Comparison of ENCODE assay signal across 12 mouse cellular contexts in genomic region chr2:158682344-158683037, GRCm38 (mm10). TPM values are rescaled to one million over a fixed set of nuclear protein-coding genes. Genes with fewer than 3 reads are reported as not detected.
DNase-seq lines count a peak whose midpoint lies in the region; ATAC-seq lines count a peak whose summit lies in the region.
"Had no signal": no experiment of that assay in that cellular context is flagged by ENCODE, and none has a peak within 500 bp of the region (broad histone marks: within the 10 kb centered on the region; RNA-seq: fewer than 3 reads in every experiment).

No protein-coding gene starts in this region.

- 59% methylated on average over 11 of the region's 11 CpGs for WGBS in heart, embryonic 15.5 days
- WGBS in lung, embryonic 16.5 days, result 48% methylated on average over 11 of the region's 11 CpGs
- 62% methylated on average over 11 of the region's 11 CpGs for WGBS in midbrain, embryonic 16.5 days

- no peak for ATAC-seq in heart, embryonic 15.5 days (replicated peaks; ENCODE audit: insufficient number of reproducible peaks, insufficient read depth, low FRiP score, low read depth)
- ATAC-seq in lung, embryonic 16.5 days (ENCODE audit: low read depth), result peak; percentile 51; the same call in 1 of the 2 replicates
- no peak for ATAC-seq in midbrain, embryonic 16.5 days

- peaks cover 9% of the 10 kb centered on the region for H3K4me1 ChIP-seq in heart, embryonic 15.5 days (replicated peaks)
- H3K4me1 ChIP-seq in lung, embryonic 16.5 days (replicated peaks; ENCODE audit: control insufficient read depth, insufficient read depth, low read length), result peaks cover 9% of the 10 kb centered on the region
- peaks cover 29% of the 10 kb centered on the region for H3K4me1 ChIP-seq in brown adipose tissue, adult 24 weeks (ENCODE audit: control insufficient read depth, insufficient read depth, insufficient read length, low read length)
- H3K4me1 ChIP-seq in midbrain, embryonic 16.5 days (ENCODE audit: control insufficient read depth, insufficient read depth, low read length), result peaks cover 29% of the 10 kb centered on the region

- intact Hi-C loops in left cerebral cortex, postnatal 36 days (cut with DNase I), result no loop called here

- H3K27ac ChIP-seq in heart, embryonic 15.5 days, result peak overlapping the region; percentile 35
- H3K27ac ChIP-seq in lung, embryonic 16.5 days (ENCODE audit: low read length), result peak overlapping the region; percentile 56
- H3K27ac ChIP-seq in brown adipose tissue, adult 24 weeks (replicated peaks; ENCODE audit: low read depth, low read length), result peak overlapping the region; percentile 10
- peak overlapping the region; percentile 39; the same call in 1 of the 2 replicates for H3K27ac ChIP-seq in midbrain, embryonic 16.5 days (ENCODE audit: low read length)
- H3K27ac ChIP-seq: limb, embryonic 15.5 days had no signal

- H3K4me2 ChIP-seq in heart, embryonic 15.5 days, result no peak overlapping the region
- H3K4me2 ChIP-seq in lung, embryonic 16.5 days (ENCODE audit: low read depth, low read length), result no peak overlapping the region
- no peak overlapping the region for H3K4me2 ChIP-seq in midbrain, embryonic 16.5 days (ENCODE audit: low read length)
- H3K4me2 ChIP-seq: limb, embryonic 15.5 days had no signal

- DNase-seq in heart, adult 8-10 months (ENCODE audit: low spot score), result no peak
- DNase-seq in lung, adult 18-20 months, result no peak
- DNase-seq in left cerebral cortex, postnatal 36 days (ENCODE audit: low spot score in 2 of 2), result no peak
- no peak for DNase-seq in cerebellum, postnatal 10 days
- DNase-seq: adrenal gland, postnatal 14 days; cerebellum, adult 18-20 months; kidney, adult 11 months had no signal

- no peak overlapping the region for H3K4me3 ChIP-seq in heart, embryonic 15.5 days
- H3K4me3 ChIP-seq in lung, embryonic 16.5 days (ENCODE audit: low read length), result no peak overlapping the region
- H3K4me3 ChIP-seq in brown adipose tissue, adult 24 weeks (ENCODE audit: insufficient read depth, low read depth, low read length), result no peak overlapping the region
- no peak overlapping the region for H3K4me3 ChIP-seq in midbrain, embryonic 16.5 days (ENCODE audit: low read depth, low read length)
- H3K4me3 ChIP-seq: limb, embryonic 15.5 days had no signal

- no peaks in the 10 kb centered on the region for H3K36me3 ChIP-seq in heart, embryonic 15.5 days
- H3K36me3 ChIP-seq in lung, embryonic 16.5 days (ENCODE audit: control insufficient read depth, insufficient read depth, low read length), result no peaks in the 10 kb centered on the region
- H3K36me3 ChIP-seq in midbrain, embryonic 16.5 days (ENCODE audit: control insufficient read depth, insufficient read depth, low read length), result no peaks in the 10 kb centered on the region
- H3K36me3 ChIP-seq: limb, embryonic 15.5 days had no signal

- H3K9me3 ChIP-seq in heart, embryonic 15.5 days (replicated peaks), result no peaks in the 10 kb centered on the region
- no peaks in the 10 kb centered on the region for H3K9me3 ChIP-seq in lung, embryonic 16.5 days (ENCODE audit: control insufficient read depth, low read length)
- no peaks in the 10 kb centered on the region for H3K9me3 ChIP-seq in midbrain, embryonic 16.5 days (replicated peaks; ENCODE audit: control insufficient read depth, low read length, poor library complexity, severe bottlenecking)
- H3K9me3 ChIP-seq: limb, embryonic 15.5 days had no signal

- no peak overlapping the region for H3K9ac ChIP-seq in heart, embryonic 15.5 days
- no peak overlapping the region for H3K9ac ChIP-seq in lung, embryonic 16.5 days (ENCODE audit: low read length)
- H3K9ac ChIP-seq in midbrain, embryonic 16.5 days (ENCODE audit: low read depth, low read length), result no peak overlapping the region
- H3K9ac ChIP-seq: limb, embryonic 15.5 days had no signal

- no peaks in the 10 kb centered on the region for H3K27me3 ChIP-seq in heart, embryonic 15.5 days
- H3K27me3 ChIP-seq in lung, embryonic 16.5 days (ENCODE audit: control insufficient read depth, insufficient read depth, low read depth, low read length), result no peaks in the 10 kb centered on the region
- H3K27me3 ChIP-seq in midbrain, embryonic 16.5 days (ENCODE audit: control insufficient read depth, insufficient read depth, low read depth, low read length), result no peaks in the 10 kb centered on the region
- H3K27me3 ChIP-seq: limb, embryonic 15.5 days had no signal

RNA-seq across cellular contexts. Expression of gene Ppp1r16b, which starts 17.3 kb away (rescaled TPM):
- 5.2 and 6.8 TPM in 2 replicates for polyA plus RNA-seq in heart, embryonic 15.5 days (2015; fragmentation: Nextera tagmentation; extraction: Ambion mirVana)
- total RNA-seq in heart, adult 8-10 months (2022), result 10 to 100 TPM in 2 of 4 experiments, 1 to 10 TPM in 2; 7.8 to 12.3 (median 10.1) TPM
- polyA plus RNA-seq in lung, embryonic 16.5 days (2015; fragmentation: Nextera tagmentation; extraction: Ambion mirVana), result 22.5 and 24.4 TPM in 2 replicates
- 1.1 and 2.3 TPM in 2 replicates for polyA plus RNA-seq in brown adipose tissue, adult 24 weeks (2012; ENCODE audit: insufficient read depth, insufficient read length, missing spikeins)
- 22.0 and 27.7 TPM in 2 replicates for polyA plus RNA-seq in midbrain, embryonic 16.5 days (2015; fragmentation: Nextera tagmentation; extraction: Ambion mirVana)
- total RNA-seq in left cerebral cortex, postnatal 36 days (2021), result 100 to 1,000 TPM; 125 to 129 TPM

RNA-seq across cellular contexts. Expression of gene Actr5, which starts 57.8 kb away (rescaled TPM):
- polyA plus RNA-seq in heart, embryonic 15.5 days (2015; fragmentation: Nextera tagmentation; extraction: Ambion mirVana), result 5.6 and 7.4 TPM in 2 replicates
- 1 to 10 TPM; 5.0 to 6.4 (median 6.3) TPM for total RNA-seq in heart, adult 8-10 months (2022)
- 4.9 and 7.2 TPM in 2 replicates for polyA plus RNA-seq in lung, embryonic 16.5 days (2015; fragmentation: Nextera tagmentation; extraction: Ambion mirVana)
- polyA plus RNA-seq in brown adipose tissue, adult 24 weeks (2012; ENCODE audit: insufficient read depth, insufficient read length, missing spikeins), result 3.5 and 3.9 TPM in 2 replicates
- 8.9 and 9.5 TPM in 2 replicates for polyA plus RNA-seq in midbrain, embryonic 16.5 days (2015; fragmentation: Nextera tagmentation; extraction: Ambion mirVana)
- 10 to 100 TPM; 12.1 to 13.1 TPM for total RNA-seq in left cerebral cortex, postnatal 36 days (2021)
